Mouse (Mus musculus): ENCODE measurements at regions not wholly inside any gene's neighbourhood (a gene's known extent, or its start where the extent isn't known, plus 50 kb on each side); places are given as distances from the start of the nearest gene placed in this dataset.

DNA sequence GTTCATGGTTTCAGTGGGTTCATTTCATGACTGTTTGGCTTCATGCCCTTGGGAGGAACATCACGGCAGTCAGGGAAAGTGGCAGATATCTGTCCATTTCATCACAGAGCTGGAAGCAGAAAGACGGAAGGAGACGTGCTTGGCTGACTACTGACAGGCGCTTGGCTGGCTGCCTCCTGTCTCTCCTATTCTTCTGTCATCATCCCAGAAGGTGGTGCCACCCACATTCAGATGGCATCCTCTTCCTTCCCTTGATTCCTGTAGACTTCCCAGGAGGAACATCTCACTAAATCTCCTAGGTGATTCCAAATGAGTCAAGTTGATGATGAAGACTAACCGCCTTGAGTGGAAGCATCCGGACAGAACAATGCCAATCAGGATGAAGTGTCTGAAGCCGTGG lies 71.6 kb upstream of the Grin2b start:
- Histone ChIP-seq H3K4me1 (ENCODE audit: control insufficient read depth, insufficient read depth, low read length) (no peaks in the 10 kb centered on the region), H3K4me2 (replicated peaks; ENCODE audit: low read depth, low read length, severe bottlenecking) (no peak overlapping the region), H3K27me3 (ENCODE audit: control insufficient read depth, insufficient read depth, low read length) (no peaks in the 10 kb centered on the region), H3K9ac (ENCODE audit: low read depth, low read length, severe bottlenecking) (no peak overlapping the region), H3K4me3 (replicated peaks; ENCODE audit: low read length) (no peak overlapping the region), H3K36me3 (ENCODE audit: control insufficient read depth, insufficient read depth, low read length) (no peaks in the 10 kb centered on the region), H3K27ac (replicated peaks; ENCODE audit: low read depth, low read length) (no peak overlapping the region), H3K9me3 (ENCODE audit: control insufficient read depth, low read length) (no peaks in the 10 kb centered on the region)
- no peak for DNase-seq (ENCODE audit: low spot score)
- no peak for ATAC-seq (ENCODE audit: low FRiP score, low read depth)
- WGBS, result 94% methylated on average over 7 of the region's 7 CpGs
- no peak for TF ChIP-seq POLR2A (IDR thresholded peaks at IDR 0.05; ENCODE audit: borderline replicate concordance, extremely low read depth, insufficient read depth, insufficient read length)

DNA sequence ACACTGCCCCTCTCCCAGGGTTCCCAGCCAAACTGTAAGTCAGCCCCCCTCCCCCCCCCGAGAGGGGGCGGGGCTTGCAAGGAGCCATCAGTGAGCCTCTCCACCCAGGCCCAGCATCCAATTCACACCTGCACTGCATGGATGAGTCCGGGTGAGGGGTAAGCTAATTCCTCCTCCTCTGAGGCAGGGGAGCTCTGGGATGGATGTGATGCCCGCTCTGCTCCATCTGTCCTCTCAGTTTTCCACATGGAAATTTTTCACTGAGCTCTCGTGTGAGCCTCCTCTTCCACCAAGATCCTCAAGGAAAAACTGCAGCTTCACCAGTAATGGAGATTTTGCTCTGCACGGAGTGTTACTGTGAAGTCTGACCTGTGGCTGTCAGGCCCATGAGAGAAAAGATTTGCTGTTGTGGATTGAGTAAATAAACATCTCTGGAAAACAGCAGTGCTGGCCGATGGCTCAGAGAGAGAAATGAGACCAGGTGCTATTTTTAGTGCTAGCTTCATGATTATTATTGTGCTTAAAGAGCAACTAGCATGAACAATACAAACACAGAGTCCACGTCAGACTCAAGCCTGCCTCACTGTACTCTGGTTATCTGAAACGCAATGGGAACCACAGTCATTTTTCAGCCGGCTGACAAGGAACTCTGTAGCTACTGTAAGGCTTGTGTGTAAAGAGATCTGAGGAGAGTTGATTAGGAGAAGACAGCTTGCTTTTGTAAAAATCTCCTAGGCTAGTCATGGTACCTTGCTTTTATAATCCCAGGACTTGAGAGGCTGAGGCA lies 71.4 kb upstream of the Gm8994 start:
- DNase-seq (ENCODE audit: low spot score) (no peak), ATAC-seq (ENCODE audit: low FRiP score, low read depth) (no peak)
- no peaks in the 10 kb centered on the region for H3K9me3 ChIP-seq (ENCODE audit: control insufficient read depth, low read length)
- no peak for TF ChIP-seq POLR2A (IDR thresholded peaks at IDR 0.05; ENCODE audit: borderline replicate concordance, extremely low read depth, insufficient read depth, insufficient read length)
- no peak overlapping the region for H3K9ac ChIP-seq (ENCODE audit: low read depth, low read length, severe bottlenecking)
- no peak overlapping the region for H3K4me2 ChIP-seq (replicated peaks; ENCODE audit: low read depth, low read length, severe bottlenecking)
- H3K27me3 ChIP-seq (ENCODE audit: control insufficient read depth, insufficient read depth, low read length), result no peaks in the 10 kb centered on the region
- WGBS, result 38% methylated on average over 9 of the region's 10 CpGs
- H3K4me3 ChIP-seq (replicated peaks; ENCODE audit: low read length), result no peak overlapping the region
- H3K4me1 ChIP-seq (ENCODE audit: control insufficient read depth, insufficient read depth, low read length), result no peaks in the 10 kb centered on the region
- H3K36me3 ChIP-seq (ENCODE audit: control insufficient read depth, insufficient read depth, low read length), result no peaks in the 10 kb centered on the region
- no peak overlapping the region for H3K27ac ChIP-seq (replicated peaks; ENCODE audit: low read depth, low read length)

DNA sequence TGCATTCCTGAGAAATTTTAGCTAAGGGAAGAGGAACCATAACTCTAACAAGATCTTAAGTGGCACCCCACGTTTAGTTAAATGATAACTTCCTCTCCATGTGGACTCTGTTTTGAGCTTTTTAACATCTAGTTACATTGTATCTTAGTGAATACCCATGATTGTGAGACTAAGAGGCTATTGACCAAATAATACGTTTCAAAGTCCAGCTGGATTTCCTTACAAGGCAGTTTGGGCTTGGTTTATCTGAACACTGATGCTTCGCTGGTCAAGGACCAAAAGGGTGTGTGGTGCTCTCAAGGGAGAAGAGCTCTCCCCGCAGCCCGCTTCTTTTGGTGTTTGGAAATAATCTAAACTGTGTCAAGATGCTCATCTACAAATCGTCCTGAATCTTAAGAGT lies 51.6 kb upstream of the Gm8994 start:
- no peak overlapping the region for H3K4me3 ChIP-seq (replicated peaks; ENCODE audit: low read length)
- DNase-seq (ENCODE audit: low spot score) (no peak), ATAC-seq (ENCODE audit: low FRiP score, low read depth) (no peak)
- H3K9me3 ChIP-seq (ENCODE audit: control insufficient read depth, low read length), result no peaks in the 10 kb centered on the region
- TF ChIP-seq POLR2A (IDR thresholded peaks at IDR 0.05; ENCODE audit: borderline replicate concordance, extremely low read depth, insufficient read depth, insufficient read length), result no peak
- H3K36me3 ChIP-seq (ENCODE audit: control insufficient read depth, insufficient read depth, low read length), result no peaks in the 10 kb centered on the region
- no peaks in the 10 kb centered on the region for H3K27me3 ChIP-seq (ENCODE audit: control insufficient read depth, insufficient read depth, low read length)
- H3K4me1 ChIP-seq (ENCODE audit: control insufficient read depth, insufficient read depth, low read length), result no peaks in the 10 kb centered on the region
- H3K4me2 ChIP-seq (replicated peaks; ENCODE audit: low read depth, low read length, severe bottlenecking), result no peak overlapping the region
- no peak overlapping the region for H3K27ac ChIP-seq (replicated peaks; ENCODE audit: low read depth, low read length)
- WGBS, result 83% methylated on average over 6 of the region's 6 CpGs
- H3K9ac ChIP-seq (ENCODE audit: low read depth, low read length, severe bottlenecking), result no peak overlapping the region

DNA sequence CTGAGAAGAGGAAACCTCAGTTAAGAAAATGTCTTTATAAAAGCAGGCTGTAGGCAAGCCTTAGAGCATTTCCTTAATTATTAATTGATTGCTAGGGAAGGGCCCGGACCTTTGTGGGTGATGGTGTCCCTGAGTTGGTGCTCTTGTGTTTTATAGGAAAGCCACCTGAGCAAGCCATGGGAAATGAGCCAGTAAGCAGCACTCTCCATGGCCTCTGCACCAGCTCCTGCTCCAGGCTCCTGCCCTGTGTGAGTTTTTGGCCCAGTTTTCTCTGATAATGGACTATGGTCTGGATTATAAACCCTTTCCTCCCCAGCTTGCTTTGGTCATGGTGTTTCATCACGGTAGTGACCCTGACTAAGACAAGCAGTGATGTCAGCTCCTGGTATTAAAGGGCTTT lies 50.6 kb upstream of the Gm8994 start:
- Histone ChIP-seq H3K4me2 (replicated peaks; ENCODE audit: low read depth, low read length, severe bottlenecking) (no peak overlapping the region), H3K9me3 (ENCODE audit: control insufficient read depth, low read length) (no peaks in the 10 kb centered on the region), H3K9ac (ENCODE audit: low read depth, low read length, severe bottlenecking) (no peak overlapping the region), H3K4me1 (ENCODE audit: control insufficient read depth, insufficient read depth, low read length) (no peaks in the 10 kb centered on the region), H3K36me3 (ENCODE audit: control insufficient read depth, insufficient read depth, low read length) (no peaks in the 10 kb centered on the region), H3K27me3 (ENCODE audit: control insufficient read depth, insufficient read depth, low read length) (no peaks in the 10 kb centered on the region), H3K27ac (replicated peaks; ENCODE audit: low read depth, low read length) (no peak overlapping the region), H3K4me3 (replicated peaks; ENCODE audit: low read length) (no peak overlapping the region)
- WGBS, result 59% methylated on average over 2 of the region's 2 CpGs
- ATAC-seq (ENCODE audit: low FRiP score, low read depth) (no peak), DNase-seq (ENCODE audit: low spot score) (no peak)
- TF ChIP-seq POLR2A (IDR thresholded peaks at IDR 0.05; ENCODE audit: borderline replicate concordance, extremely low read depth, insufficient read depth, insufficient read length), result no peak

Measured in limb, embryonic 14.5 days (tissue).